Mouse (Mus musculus) embryonic fibroblast, embryonic 13.5 days (primary cell): ENCODE measurements around the gene Abcf2.

ENCODE experiments used
- CTCF ChIP-seq: IDR thresholded peaks from 2 replicates; pipeline ENCODE4 v1.5.1; 2011; ENCODE audit warnings: mild to moderate bottlenecking, control low read depth, low read length, moderate library complexity, borderline replicate concordance; ENCODE audit not compliant: insufficient read depth
- POLR2A ChIP-seq: IDR thresholded peaks from 2 replicates; pipeline ENCODE4 v1.6.1; 2011; ENCODE audit warnings: low read depth, mild to moderate bottlenecking, control low read depth, low read length, moderate library complexity

- TF ChIP-seq POLR2A (no peak), CTCF (no peak)
Measured at GRCm38 (mm10) chr5:24620116-24620515, 42.8 kb upstream of the Abcf2 start.
